Mouse (Mus musculus) forebrain, embryonic 11.5 days (tissue): ENCODE data around the gene Rnase9. TPM values are rescaled to one million over a fixed set of nuclear protein-coding genes. Genes with fewer than 3 reads are reported as not detected.

ENCODE experiments used
- ATAC-seq: fragments of 200-750 bp; cut with Nextera tagmentation; replicated peaks from 2 replicates; pipeline ENCODE4 v1.8.0; 2017; ENCODE audit warnings: moderate TSS enrichment; ENCODE audit not compliant: low FRiP score
- DNase-seq: peaks from one replicate; pipeline ENCODE4 v3.0.0-alpha.2; 2017; ENCODE audit warnings: low spot score
- H3K27ac ChIP-seq: fragments of 300-500 bp; sonication (generic); 2 replicates; pipeline ENCODE4 v1.5.1; 2014; ENCODE audit warnings: low read depth, low read length
- H3K27me3 ChIP-seq: fragments of 300-500 bp; sonication (generic); 2 replicates; pipeline ENCODE4 v1.6.1; 2014; ENCODE audit warnings: mild to moderate bottlenecking, low read length, mixed read lengths; ENCODE audit not compliant: control insufficient read depth, insufficient read depth
- H3K36me3 ChIP-seq: fragments of 300-500 bp; sonication (generic); 2 replicates; pipeline ENCODE4 v1.6.1; 2014; ENCODE audit warnings: mild to moderate bottlenecking, low read length, moderate library complexity, mixed read lengths; ENCODE audit not compliant: control insufficient read depth, insufficient read depth
- H3K4me1 ChIP-seq: fragments of 300-500 bp; sonication (generic); replicated peaks from 2 replicates; pipeline ENCODE4 v1.6.1; 2014; ENCODE audit warnings: low read length, mixed read lengths; ENCODE audit not compliant: control insufficient read depth, insufficient read depth
- H3K4me2 ChIP-seq: fragments of 300-500 bp; sonication (generic); 2 replicates; pipeline ENCODE4 v1.6.1; 2014; ENCODE audit warnings: low read depth, mild to moderate bottlenecking, low read length, moderate library complexity, mixed read lengths; ENCODE audit not compliant: severe bottlenecking
- H3K4me3 ChIP-seq: fragments of 300-500 bp; sonication (generic); 2 replicates; pipeline ENCODE4 v1.5.1; 2014; ENCODE audit warnings: low read depth, low read length
- H3K9ac ChIP-seq: fragments of 300-500 bp; sonication (generic); 2 replicates; pipeline ENCODE4 v1.6.1; 2014; ENCODE audit warnings: low read length
- H3K9me3 ChIP-seq: fragments of 300-500 bp; sonication (generic); 2 replicates; pipeline ENCODE4 v1.6.1; 2016; ENCODE audit warnings: low read length, mixed read lengths; ENCODE audit not compliant: control insufficient read depth
- WGBS: fragments of 180-500 bp; shearing (Covaris S2); extraction: QIAGEN DNeasy Blood & Tissue Kit; methylation state at CpG from one replicate; pipeline ENCODE4 v1.1.7; 2014; 5-methylcytosine and 5-hydroxymethylcytosine counted together
- polyA plus RNA-seq: library from polyadenylated mRNA; unstranded; fragments of >200 nt; fragmentation: Nextera tagmentation; extraction: Ambion mirVana; gene quantifications from 2 replicates; pipeline ENCODE4 v1.2.1, GENCODE M21; 2014

Rnase9 gene
- polyA plus RNA-seq, 1 experiment from 2014 or later: not detected

- 78% methylated on average over 9 of the region's 9 CpGs for WGBS
- H3K9ac ChIP-seq: no peak within 1 kb of the TSS
- H3K4me2 ChIP-seq: no peak within 1 kb of the TSS
- peaks cover 6% of the 10 kb centered on the region; the same call in 1 of the 2 replicates for H3K4me1 ChIP-seq
- no peaks in the 10 kb centered on the region for H3K36me3 ChIP-seq
- no peaks in the 10 kb centered on the region for H3K9me3 ChIP-seq
- ATAC-seq (no peak), DNase-seq (no peak)
- peaks cover 3% of the 10 kb centered on the region; the same call in 1 of the 2 replicates for H3K27me3 ChIP-seq
- no peak within 1 kb of the TSS for H3K4me3 ChIP-seq
- H3K27ac ChIP-seq: no peak within 1 kb of the TSS
These were observed 15.7 kb upstream of the Rnase9 start, which contains the start of gene Rnase12 for GRCm38 (mm10) chr14:51057401-51057831. TSS of gene Rnase12 (minus strand) at chr14:51057661.

GRCm38 (mm10) chr14:51054243-51055237, 12.9 kb upstream of the Rnase9 start:
- DNase-seq: no peak
- Histone ChIP-seq H3K9ac (peak overlapping the region; percentile 13; the same call in 1 of the 2 replicates), H3K9me3 (no peaks in the 10 kb centered on the region), H3K27ac (no peak overlapping the region), H3K36me3 (no peaks in the 10 kb centered on the region), H3K4me1 (peaks cover 6% of the 10 kb centered on the region; the same call in 1 of the 2 replicates), H3K4me3 (no peak overlapping the region), H3K4me2 (no peak overlapping the region), H3K27me3 (peaks cover 3% of the 10 kb centered on the region; the same call in 1 of the 2 replicates)
- 20% methylated on average over 13 of the region's 13 CpGs for WGBS
- ATAC-seq: 0 out of 2 replicates have a peak, but pooled peaks have one; percentile 60

- Histone ChIP-seq H3K9ac (no peak overlapping the region), H3K4me1 (peaks cover 6% of the 10 kb centered on the region; the same call in 1 of the 2 replicates), H3K27me3 (peaks cover 3% of the 10 kb centered on the region; the same call in 1 of the 2 replicates), H3K27ac (no peak overlapping the region), H3K9me3 (no peaks in the 10 kb centered on the region), H3K4me3 (no peak overlapping the region), H3K36me3 (no peaks in the 10 kb centered on the region), H3K4me2 (no peak overlapping the region)
- 37% methylated on average over 5 of the region's 5 CpGs for WGBS
- ATAC-seq (no peak), DNase-seq (no peak)
These were observed 11.5 kb upstream of the Rnase9 start for GRCm38 (mm10) chr14:51053176-51053575.

- Histone ChIP-seq H3K9me3 (no peaks in the 10 kb centered on the region), H3K36me3 (no peaks in the 10 kb centered on the region), H3K9ac (no peak overlapping the region), H3K27ac (no peak overlapping the region), H3K4me2 (no peak overlapping the region), H3K4me1 (peaks cover 6% of the 10 kb centered on the region; the same call in 1 of the 2 replicates), H3K27me3 (peaks cover 3% of the 10 kb centered on the region; the same call in 1 of the 2 replicates), H3K4me3 (no peak overlapping the region)
- DNase-seq: no peak
- ATAC-seq: no peak
- 65% methylated on average over 5 of the region's 5 CpGs for WGBS
These were observed 10.3 kb upstream of the Rnase9 start for GRCm38 (mm10) chr14:51051941-51052340.

- no peak within 1 kb of the TSS for H3K4me3 ChIP-seq
- peaks cover 6% of the 10 kb centered on the region; the same call in 1 of the 2 replicates for H3K4me1 ChIP-seq
- peaks cover 3% of the 10 kb centered on the region; the same call in 1 of the 2 replicates for H3K27me3 ChIP-seq
- no peak within 1 kb of the TSS for H3K9ac ChIP-seq
- ATAC-seq (no peak), DNase-seq (no peak)
- H3K27ac ChIP-seq: no peak within 1 kb of the TSS
- no peaks in the 10 kb centered on the region for H3K9me3 ChIP-seq
- WGBS: 90% methylated on average over 2 of the region's 2 CpGs
- no peaks in the 10 kb centered on the region for H3K36me3 ChIP-seq
- no peak within 1 kb of the TSS for H3K4me2 ChIP-seq
These were observed 8.4 kb upstream of the Rnase9 start, which contains the start of gene Rnase11 for GRCm38 (mm10) chr14:51050063-51050462. TSS of gene Rnase11 (minus strand) at chr14:51050163.

GRCm38 (mm10) chr14:51047846-51048245, 6.2 kb upstream of the Rnase9 start:
- DNase-seq (no peak), ATAC-seq (no peak)
- WGBS: 78% methylated on average over 5 of the region's 5 CpGs
- Histone ChIP-seq H3K27me3 (peaks cover 2% of the 10 kb centered on the region; the same call in 1 of the 2 replicates), H3K9me3 (no peaks in the 10 kb centered on the region), H3K9ac (no peak overlapping the region), H3K4me2 (no peak overlapping the region), H3K36me3 (no peaks in the 10 kb centered on the region), H3K27ac (no peak overlapping the region), H3K4me1 (no peaks in the 10 kb centered on the region), H3K4me3 (no peak overlapping the region)

GRCm38 (mm10) chr14:51036214-51036613, 5.5 kb downstream of the Rnase9 start:
- Histone ChIP-seq H3K4me2 (no peak overlapping the region), H3K4me1 (no peaks in the 10 kb centered on the region), H3K36me3 (no peaks in the 10 kb centered on the region), H3K9me3 (no peaks in the 10 kb centered on the region), H3K4me3 (no peak overlapping the region), H3K9ac (no peak overlapping the region), H3K27me3 (no peaks in the 10 kb centered on the region), H3K27ac (no peak overlapping the region)
- DNase-seq (no peak), ATAC-seq (no peak)
- WGBS: 81% methylated on average over 4 of the region's 4 CpGs

GRCm38 (mm10) chr14:51035206-51035605, 6.5 kb downstream of the Rnase9 start:
- no peak overlapping the region for H3K4me3 ChIP-seq
- H3K36me3 ChIP-seq: no peaks in the 10 kb centered on the region
- H3K27ac ChIP-seq: no peak overlapping the region
- 77% methylated on average over 1 of the region's 1 CpGs for WGBS
- no peaks in the 10 kb centered on the region for H3K9me3 ChIP-seq
- no peaks in the 10 kb centered on the region for H3K27me3 ChIP-seq
- H3K9ac ChIP-seq: no peak overlapping the region
- DNase-seq: no peak
- H3K4me2 ChIP-seq: no peak overlapping the region
- no peaks in the 10 kb centered on the region for H3K4me1 ChIP-seq
- ATAC-seq: no peak
